22 mouse cellular contexts compared by ENCODE assay signal in the genomic region with DNA sequence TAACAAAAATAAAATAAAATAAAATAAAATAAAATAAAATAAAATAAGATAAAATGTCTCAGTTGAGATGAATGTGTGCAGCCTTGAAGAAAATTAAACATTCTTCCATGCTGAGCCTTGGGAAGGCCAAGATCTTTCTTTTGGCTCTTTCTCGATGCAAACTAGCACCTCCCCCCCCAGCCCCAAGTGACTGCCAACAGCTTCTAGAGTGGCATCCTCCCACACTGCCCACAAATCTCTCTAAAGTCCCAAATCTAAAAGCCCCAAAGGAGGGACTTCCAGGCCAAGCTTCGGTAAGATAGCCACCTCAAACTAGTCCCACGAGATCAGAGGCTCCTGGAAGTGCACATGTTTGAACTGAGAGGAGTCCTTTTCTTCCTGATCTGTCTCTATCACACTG. TPM values are rescaled to one million over a fixed set of nuclear protein-coding genes. Genes with fewer than 3 reads are reported as not detected.
"Had no signal": no experiment of that assay in that cellular context is flagged by ENCODE, and none has a peak within 500 bp of the region (broad histone marks: within the 10 kb centered on the region; RNA-seq: fewer than 3 reads in every experiment).

No protein-coding gene starts in this region.

- ATAC-seq: midbrain, embryonic 13.5 days; midbrain, embryonic 15.5 days had no signal

- H3K4me3 ChIP-seq: midbrain, embryonic 10.5 days; midbrain, embryonic 13.5 days; midbrain, embryonic 15.5 days; neural tube, embryonic 12.5 days; stomach, embryonic 15.5 days had no signal

- H3K9ac ChIP-seq: lung, embryonic 14.5 days; midbrain, embryonic 13.5 days; midbrain, embryonic 15.5 days; neural tube, embryonic 12.5 days; stomach, embryonic 15.5 days had no signal

- H3K4me1 ChIP-seq: midbrain, embryonic 10.5 days; midbrain, embryonic 13.5 days; midbrain, embryonic 15.5 days; neural tube, embryonic 12.5 days; stomach, embryonic 15.5 days had no signal

- DNase-seq: lung, adult 18-20 months; lung, embryonic 14.5 days; lung, postnatal 10 days; lung, postnatal 4 days; right cerebral cortex, postnatal 14 days; thymus, adult 2 months; thymus, postnatal 25 days; thymus, postnatal 4 days had no signal

- H3K4me2 ChIP-seq: lung, embryonic 14.5 days; midbrain, embryonic 13.5 days; midbrain, embryonic 15.5 days; neural tube, embryonic 12.5 days; stomach, embryonic 15.5 days had no signal

- H3K27me3 ChIP-seq: midbrain, embryonic 13.5 days; midbrain, embryonic 15.5 days; neural tube, embryonic 12.5 days; stomach, embryonic 15.5 days had no signal

- H3K27ac ChIP-seq: midbrain, embryonic 10.5 days; midbrain, embryonic 13.5 days; midbrain, embryonic 15.5 days; neural tube, embryonic 12.5 days; stomach, embryonic 15.5 days; stomach, postnatal 0 days had no signal

- H3K36me3 ChIP-seq: midbrain, embryonic 10.5 days; midbrain, embryonic 13.5 days; midbrain, embryonic 15.5 days; neural tube, embryonic 12.5 days; stomach, embryonic 15.5 days had no signal

- H3K9me3 ChIP-seq: midbrain, embryonic 10.5 days; midbrain, embryonic 13.5 days; midbrain, embryonic 15.5 days; neural tube, embryonic 12.5 days; stomach, embryonic 15.5 days had no signal

RNA-seq across cellular contexts. Expression of a gene that starts 5.7 kb away (rescaled TPM):
- total RNA-seq: megakaryocyte, adult 5-6 weeks; megakaryocyte-erythroid progenitor cell, adult 5-6 weeks; midbrain, postnatal 0 days; monocyte, adult 5-6 weeks; neutrophil, adult 5-6 weeks had no signal
- polyA plus RNA-seq: lung, embryonic 14.5 days; lung, embryonic 16.5 days; midbrain, embryonic 10.5 days; midbrain, embryonic 13.5 days; midbrain, embryonic 15.5 days; midbrain, postnatal 0 days; neural tube, embryonic 12.5 days; neural tube, embryonic 14.5 days; testis, adult 2 months had no signal
